Mouse (Mus musculus) liver, embryonic 16.5 days (tissue): Measurements from ENCODE around the gene Trim41. TPM values are rescaled to one million over a fixed set of nuclear protein-coding genes. Genes with fewer than 3 reads are reported as not detected.
"Not testable (repeated sequence)": the region's sequence is repeated elsewhere in the genome, so short reads cannot be mapped to it uniquely, and the experiment has no call there.

ENCODE experiments used
- ATAC-seq: fragments of 200-750 bp; cut with Nextera tagmentation; 2 replicates; pipeline ENCODE4 v1.8.0; 2017; ENCODE audit warnings: low read depth, mild to moderate bottlenecking, moderate number of reproducible peaks, moderate library complexity
- H3K27ac ChIP-seq: fragments of 300-500 bp; sonication (generic); 2 replicates; pipeline ENCODE4 v1.5.1; 2014; ENCODE audit warnings: mild to moderate bottlenecking, low read length
- H3K27me3 ChIP-seq: fragments of 300-500 bp; sonication (generic); 2 replicates; pipeline ENCODE4 v1.6.1; 2014; ENCODE audit warnings: low read depth, low read length, mixed read lengths; ENCODE audit not compliant: control insufficient read depth, insufficient read depth
- H3K36me3 ChIP-seq: fragments of 300-500 bp; sonication (generic); 2 replicates; pipeline ENCODE4 v1.6.1; 2014; ENCODE audit warnings: mild to moderate bottlenecking; ENCODE audit not compliant: control insufficient read depth, insufficient read depth
- H3K4me1 ChIP-seq: fragments of 300-500 bp; sonication (generic); 2 replicates; pipeline ENCODE4 v1.6.1; 2014; ENCODE audit warnings: low read depth, low read length, mixed read lengths; ENCODE audit not compliant: control insufficient read depth
- H3K4me2 ChIP-seq: fragments of 300-500 bp; sonication (generic); 2 replicates; pipeline ENCODE4 v1.6.1; 2014; ENCODE audit warnings: low read depth, low read length, mixed read lengths
- H3K4me3 ChIP-seq: fragments of 300-500 bp; sonication (generic); 2 replicates; pipeline ENCODE4 v1.5.1; 2014; ENCODE audit warnings: low read depth, mild to moderate bottlenecking, low read length
- H3K9ac ChIP-seq: fragments of 300-500 bp; sonication (generic); 2 replicates; pipeline ENCODE4 v1.6.1; 2014; ENCODE audit warnings: low read depth, low read length
- H3K9me3 ChIP-seq: fragments of 300-500 bp; sonication (generic); replicated peaks from 2 replicates; pipeline ENCODE4 v1.6.1; 2016; ENCODE audit warnings: low read length; ENCODE audit not compliant: control insufficient read depth
- WGBS: fragments of 180-500 bp; shearing (Covaris S2); extraction: QIAGEN DNeasy Blood & Tissue Kit; methylation state at CpG from one replicate; pipeline ENCODE4 v1.1.7; 2014; ENCODE audit not compliant: insufficient replicate concordance; 5-methylcytosine and 5-hydroxymethylcytosine counted together
- polyA plus RNA-seq: library from polyadenylated mRNA; unstranded; fragments of >200 nt; fragmentation: Nextera tagmentation; extraction: Ambion mirVana; gene quantifications from 2 replicates; pipeline ENCODE4 v1.2.1, GENCODE M21; 2015

Trim41 gene
- polyA plus RNA-seq, 1 experiment from 2014 or later: 1.8 TPM

- Histone ChIP-seq H3K4me3 (peak within 1 kb of the TSS; percentile 83), H3K27ac (peak within 1 kb of the TSS; percentile 97), H3K4me1 (peaks cover 32% of the 10 kb centered on the region), H3K27me3 (no peaks in the 10 kb centered on the region), H3K9ac (peak within 1 kb of the TSS; percentile 84), H3K36me3 (peaks cover 39% of the 10 kb centered on the region), H3K9me3 (no peaks in the 10 kb centered on the region), H3K4me2 (peak within 1 kb of the TSS; percentile 74)
- WGBS: under 1% methylated on average over 47 of the region's 47 CpGs
- peak; percentile 81 for ATAC-seq
Observed at GRCm38 (mm10) chr11:48799921-48800701, 17.0 kb downstream of the Trim41 start, which contains the start of gene Rack1. TSS of gene Rack1 (plus strand) at chr11:48800332.

DNA sequence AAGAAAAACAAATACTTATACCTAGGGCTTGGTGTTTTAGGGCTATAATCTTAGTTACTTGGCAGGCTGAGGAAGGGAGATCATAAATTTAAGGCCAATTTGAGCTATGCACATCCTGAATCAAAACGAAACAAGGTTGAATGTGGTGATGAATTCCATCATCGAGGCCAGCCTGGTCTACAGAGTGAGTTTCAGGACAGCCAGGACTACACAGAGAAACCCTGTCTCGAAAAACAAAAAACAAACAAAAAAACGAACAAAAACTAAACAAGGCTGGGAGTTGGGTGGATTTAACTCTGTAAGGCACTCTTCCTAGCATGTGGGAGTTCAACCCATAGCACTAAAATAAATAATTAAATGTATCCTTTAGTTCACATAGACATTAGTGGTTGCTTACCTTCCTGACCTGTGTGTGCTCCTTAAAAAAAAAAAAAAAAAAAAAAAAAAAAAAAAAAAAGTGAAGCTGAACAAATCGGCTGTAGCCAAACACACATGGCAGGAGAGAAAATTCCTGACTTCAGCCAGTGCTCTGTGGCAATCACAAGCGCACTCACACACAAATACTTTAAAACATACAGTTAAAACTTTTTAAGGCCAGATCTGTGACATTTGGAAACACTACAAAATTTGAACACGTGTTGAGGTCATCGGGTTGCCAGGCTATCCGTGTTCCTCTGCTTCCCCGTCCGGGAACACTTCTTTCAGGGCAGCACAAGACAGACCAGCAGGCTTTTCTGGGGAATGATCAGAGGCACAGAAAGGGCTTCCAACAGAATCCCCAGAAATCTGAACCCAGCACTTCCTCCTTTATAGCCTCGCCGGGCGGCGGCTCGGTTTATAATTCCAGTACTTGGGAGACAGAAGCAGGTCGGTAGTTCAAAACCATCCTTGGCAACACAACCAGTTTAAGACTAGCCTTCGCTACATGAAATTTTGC, 17.9 kb downstream of the Trim41 start:
- Histone ChIP-seq H3K4me2 (peak overlapping the region; percentile 74), H3K4me3 (peak overlapping the region; percentile 83), H3K4me1 (peaks cover 32% of the 10 kb centered on the region), H3K9ac (peak overlapping the region; percentile 83), H3K9me3 (no peaks in the 10 kb centered on the region), H3K27ac (peak overlapping the region; percentile 97), H3K27me3 (no peaks in the 10 kb centered on the region), H3K36me3 (peaks cover 32% of the 10 kb centered on the region)
- 0 out of 2 replicates have a peak, but pooled peaks have one; percentile 1 for ATAC-seq
- WGBS: 5% methylated on average over 18 of the region's 18 CpGs

- Histone ChIP-seq H3K9ac (peak overlapping the region; percentile 21), H3K4me2 (peak overlapping the region; percentile 74), H3K36me3 (peaks cover 23% of the 10 kb centered on the region), H3K9me3 (no peaks in the 10 kb centered on the region), H3K4me3 (peak overlapping the region; percentile 11; the same call in 1 of the 2 replicates), H3K27ac (no peak overlapping the region), H3K27me3 (no peaks in the 10 kb centered on the region), H3K4me1 (peaks cover 32% of the 10 kb centered on the region)
- WGBS: 48% methylated on average over 7 of the region's 7 CpGs
- no peak for ATAC-seq
Observed at GRCm38 (mm10) chr11:48798308-48798707, 18.8 kb downstream of the Trim41 start.

- peak overlapping the region; percentile 74 for H3K4me2 ChIP-seq
- ATAC-seq: no peak
- no peaks in the 10 kb centered on the region for H3K27me3 ChIP-seq
- H3K4me1 ChIP-seq: peaks cover 24% of the 10 kb centered on the region
- no peak overlapping the region for H3K4me3 ChIP-seq
- H3K9ac ChIP-seq: no peak overlapping the region
- peaks cover 13% of the 10 kb centered on the region for H3K36me3 ChIP-seq
- H3K27ac ChIP-seq: no peak overlapping the region
- 34% methylated on average over 5 of the region's 5 CpGs for WGBS
- no peaks in the 10 kb centered on the region for H3K9me3 ChIP-seq
Observed at GRCm38 (mm10) chr11:48797287-48797686, 19.9 kb downstream of the Trim41 start.

- Histone ChIP-seq H3K4me1 (peaks cover 14% of the 10 kb centered on the region), H3K4me3 (no peak overlapping the region), H3K36me3 (0 out of 2 replicates have a peak, but pooled peaks cover 3% of the 10 kb centered on the region), H3K4me2 (no peak overlapping the region), H3K9me3 (no peaks in the 10 kb centered on the region), H3K9ac (no peak overlapping the region), H3K27ac (no peak overlapping the region), H3K27me3 (no peaks in the 10 kb centered on the region)
- ATAC-seq: no peak
- 69% methylated on average over 4 of the region's 4 CpGs for WGBS
Observed at GRCm38 (mm10) chr11:48796290-48796689, 20.9 kb downstream of the Trim41 start.

GRCm38 (mm10) chr11:48795221-48795620, 21.9 kb downstream of the Trim41 start:
- Histone ChIP-seq H3K4me3 (no peak overlapping the region), H3K36me3 (no peaks in the 10 kb centered on the region), H3K9ac (no peak overlapping the region), H3K4me1 (peaks cover 14% of the 10 kb centered on the region), H3K9me3 (no peaks in the 10 kb centered on the region), H3K27me3 (no peaks in the 10 kb centered on the region), H3K4me2 (no peak overlapping the region), H3K27ac (no peak overlapping the region)
- 84% methylated on average over 7 of the region's 7 CpGs for WGBS
- no peak for ATAC-seq

DNA sequence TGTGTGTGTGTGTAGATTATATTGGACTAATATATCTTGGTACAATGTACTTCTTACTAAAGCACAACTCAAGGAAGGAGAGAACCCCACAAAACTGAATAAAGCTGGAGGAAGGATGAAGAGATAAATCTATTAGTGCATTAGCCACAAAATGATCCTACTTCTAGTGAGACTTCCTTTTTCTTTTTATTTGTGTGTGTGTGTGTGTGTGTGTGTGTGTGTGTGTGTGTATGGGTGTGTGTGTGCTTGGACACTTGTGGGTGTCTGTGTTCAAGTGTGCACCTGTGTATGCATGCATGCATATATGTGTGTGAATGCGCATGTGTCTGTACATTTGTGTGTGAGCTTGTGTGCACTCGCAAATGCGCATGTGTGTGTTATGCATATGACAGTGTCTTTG, 24.0 kb downstream of the Trim41 start:
- H3K27ac ChIP-seq: no peak overlapping the region
- peaks cover 20% of the 10 kb centered on the region for H3K4me1 ChIP-seq
- no peaks in the 10 kb centered on the region for H3K9me3 ChIP-seq
- 91% methylated on average over 3 of the region's 3 CpGs for WGBS
- no peaks in the 10 kb centered on the region for H3K27me3 ChIP-seq
- no peak overlapping the region for H3K9ac ChIP-seq
- no peak for ATAC-seq
- no peak overlapping the region for H3K4me3 ChIP-seq
- H3K4me2 ChIP-seq: no peak overlapping the region
- no peaks in the 10 kb centered on the region for H3K36me3 ChIP-seq

DNA sequence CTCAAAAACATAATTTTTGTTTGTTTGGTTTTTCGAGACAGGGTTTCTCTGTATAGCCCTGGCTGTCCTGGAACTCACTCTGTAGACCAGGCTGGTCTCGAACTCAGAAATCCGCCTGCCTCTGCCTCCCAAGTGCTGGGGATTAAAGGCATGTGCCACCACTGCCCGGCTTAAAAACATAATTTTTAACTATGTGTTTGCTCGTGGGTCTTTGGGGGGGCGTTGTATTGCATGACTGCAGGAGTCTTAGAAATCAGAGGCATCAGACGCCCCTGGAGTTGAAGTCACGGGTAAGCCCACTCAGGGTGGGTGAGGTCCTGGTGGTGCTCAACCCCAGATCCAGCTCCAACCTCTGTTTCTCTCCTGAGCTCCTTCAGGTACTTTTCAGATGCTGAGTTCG, 25.3 kb downstream of the Trim41 start:
- H3K9ac ChIP-seq, ATAC-seq, H3K9me3 ChIP-seq, H3K4me3 ChIP-seq, H3K27me3 ChIP-seq, H3K36me3 ChIP-seq, H3K27ac ChIP-seq, H3K4me2 ChIP-seq: not testable (repeated sequence)
- H3K4me1 ChIP-seq: peaks cover 14% of the 10 kb centered on the region
- whole genome bisulfite sequencing: 63% methylated on average over 9 of the region's 9 CpGs
